Mouse (Mus musculus): ENCODE measurements around the gene Olfm1.

GRCm38 (mm10) chr2:28236447-28236846, 43.7 kb downstream of the Olfm1 start:
- TF ChIP-seq CTCF (IDR thresholded peaks at IDR 0.05; ENCODE audit: borderline replicate concordance, insufficient read depth, low read length) = no peak
- no peak for TF ChIP-seq POLR2A (IDR thresholded peaks at IDR 0.05; ENCODE audit: low read depth, low read length)

Measured in embryonic fibroblast, embryonic 13.5 days (primary cell).